Comparison of ENCODE assay signal across 38 mouse cellular contexts in the genomic region with DNA sequence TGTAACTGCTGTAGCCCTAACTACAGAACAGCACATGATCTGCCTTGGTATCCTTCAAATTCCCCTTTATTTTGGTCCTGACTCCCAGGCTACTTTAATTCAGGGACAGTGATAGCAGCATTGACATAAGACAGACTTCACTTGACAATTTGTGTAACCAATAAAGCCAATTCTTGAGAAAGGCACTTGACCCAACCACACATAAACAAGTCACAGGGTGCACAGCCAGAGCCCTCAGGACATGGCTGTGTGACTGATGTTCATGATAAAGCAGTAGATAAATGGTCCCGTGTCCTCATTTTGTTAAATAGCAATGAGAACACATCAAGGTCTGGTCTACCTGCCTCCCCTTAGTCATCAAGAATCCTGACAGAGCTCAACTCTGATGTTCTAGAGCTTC. TPM values are rescaled to one million over a fixed set of nuclear protein-coding genes. Genes with fewer than 3 reads are reported as not detected.
"Had no signal": no experiment of that assay in that cellular context is flagged by ENCODE, and none has a peak within 500 bp of the region (broad histone marks: within the 10 kb centered on the region; RNA-seq: fewer than 3 reads in every experiment).

No protein-coding gene starts in this region.

- H3K4me3 ChIP-seq: heart, embryonic 12.5 days; heart, embryonic 13.5 days; heart, embryonic 15.5 days; hindbrain, embryonic 10.5 days; hindbrain, embryonic 12.5 days; hindbrain, embryonic 13.5 days; hindbrain, embryonic 15.5 days; intestine, embryonic 15.5 days; kidney, embryonic 15.5 days; layer of hippocampus, adult 2 months; left cerebral cortex, adult 2 months had no signal

- H3K9ac ChIP-seq: heart, embryonic 12.5 days; heart, embryonic 13.5 days; heart, embryonic 15.5 days; hindbrain, embryonic 12.5 days; hindbrain, embryonic 13.5 days; hindbrain, embryonic 14.5 days; hindbrain, embryonic 15.5 days; intestine, embryonic 15.5 days; kidney, embryonic 15.5 days had no signal

- H3K4me1 ChIP-seq: heart, embryonic 12.5 days; heart, embryonic 13.5 days; heart, embryonic 15.5 days; hindbrain, embryonic 10.5 days; hindbrain, embryonic 12.5 days; hindbrain, embryonic 13.5 days; hindbrain, embryonic 15.5 days; intestine, embryonic 15.5 days; kidney, embryonic 15.5 days had no signal

- H3K36me3 ChIP-seq: intestine, embryonic 15.5 days had no signal

- H3K27me3 ChIP-seq: heart, embryonic 12.5 days; heart, embryonic 13.5 days; heart, embryonic 15.5 days; hindbrain, embryonic 12.5 days; hindbrain, embryonic 13.5 days; hindbrain, embryonic 15.5 days; intestine, embryonic 15.5 days; kidney, embryonic 15.5 days had no signal

- ATAC-seq: hindbrain, embryonic 16.5 days; hindbrain, postnatal 0 days; intestine, embryonic 15.5 days; intestine, embryonic 16.5 days; intestine, postnatal 0 days had no signal

- H3K27ac ChIP-seq: heart, embryonic 13.5 days; heart, embryonic 15.5 days; hindbrain, embryonic 10.5 days; hindbrain, embryonic 12.5 days; hindbrain, embryonic 13.5 days; hindbrain, embryonic 14.5 days; hindbrain, embryonic 15.5 days; hindbrain, postnatal 0 days; intestine, embryonic 15.5 days; kidney, embryonic 15.5 days; kidney, postnatal 0 days; layer of hippocampus, adult 2 months; left cerebral cortex, adult 2 months had no signal

- DNase-seq: heart, postnatal 10 days; heart, postnatal 14 days; heart, postnatal 36 days; heart, postnatal 4 days; kidney, adult 11 months; kidney, adult 18-20 months; kidney, adult 2 months; kidney, adult 8-10 months; kidney, adult 9 months; kidney, postnatal 10 days; kidney, postnatal 14 days; kidney, postnatal 25 days; kidney, postnatal 36 days; kidney, postnatal 4 days; layer of hippocampus, adult 9-11 months; layer of hippocampus, postnatal 36 days had no signal

- H3K9me3 ChIP-seq: heart, embryonic 12.5 days; heart, embryonic 13.5 days; heart, embryonic 15.5 days; hindbrain, embryonic 10.5 days; hindbrain, embryonic 12.5 days; hindbrain, embryonic 13.5 days; hindbrain, embryonic 15.5 days; intestine, embryonic 15.5 days; kidney, embryonic 15.5 days had no signal

- H3K4me2 ChIP-seq: heart, embryonic 11.5 days; heart, embryonic 12.5 days; heart, embryonic 13.5 days; heart, embryonic 15.5 days; hindbrain, embryonic 12.5 days; hindbrain, embryonic 13.5 days; hindbrain, embryonic 14.5 days; hindbrain, embryonic 15.5 days; intestine, embryonic 15.5 days; kidney, embryonic 15.5 days had no signal

RNA-seq across cellular contexts. Expression of a gene that starts 9.4 kb away (rescaled TPM):
- total RNA-seq: heart, postnatal 10 days; heart, postnatal 14 days; heart, postnatal 36 days; heart, postnatal 4 days; layer of hippocampus, postnatal 10 days; layer of hippocampus, postnatal 14 days; layer of hippocampus, postnatal 36 days; left cerebral cortex, adult 18-20 months; left cerebral cortex, adult 2 months had no signal
- polyA plus RNA-seq: heart, embryonic 14.5 days; hindbrain, postnatal 0 days had no signal
